Mouse (Mus musculus): ENCODE data around the gene Sez6l. TPM values are rescaled to one million over a fixed set of nuclear protein-coding genes. Genes with fewer than 3 reads are reported as not detected.
A peak's percentile ranks its signal among the peaks of the same experiment; 100 is the strongest.

The Sez6l gene
- total and polyA plus RNA-seq, 2 experiments from 2014 or later, result 48.4 to 73.8 TPM

GRCm38 (mm10) chr5:112584155-112584769, 7.3 kb upstream of the Sez6l start:
- Histone ChIP-seq H3K9ac (no peak overlapping the region), H3K36me3 (ENCODE audit: insufficient read depth) (no peaks in the 10 kb centered on the region), H3K9me3 (ENCODE audit: low read length) (no peaks in the 10 kb centered on the region), H3K27ac (ENCODE audit: low read depth, low read length) (no peak overlapping the region), H3K4me1 (ENCODE audit: insufficient read depth) (peaks cover 6% of the 10 kb centered on the region; the same call in 1 of the 2 replicates), H3K4me3 (ENCODE audit: low read depth, low read length) (no peak overlapping the region), H3K4me2 (ENCODE audit: low read depth) (no peak overlapping the region), H3K27me3 (ENCODE audit: insufficient read depth, low read length) (no peaks in the 10 kb centered on the region)
- ATAC-seq (no peak), DNase-seq (no peak)
- WGBS, result 86% methylated on average over 4 of the region's 4 CpGs
- no peak for TF ChIP-seq CTCF (IDR thresholded peaks at IDR 0.05; ENCODE audit: low read depth)

GRCm38 (mm10) chr5:112583304-112583703, 6.3 kb upstream of the Sez6l start:
- TF ChIP-seq CTCF (IDR thresholded peaks at IDR 0.05; ENCODE audit: low read depth), result no peak
- Histone ChIP-seq H3K4me3 (ENCODE audit: low read depth, low read length) (no peak overlapping the region), H3K4me1 (ENCODE audit: insufficient read depth) (peaks cover 7% of the 10 kb centered on the region; the same call in 1 of the 2 replicates), H3K27me3 (ENCODE audit: insufficient read depth, low read length) (no peaks in the 10 kb centered on the region), H3K4me2 (ENCODE audit: low read depth) (no peak overlapping the region), H3K9me3 (ENCODE audit: low read length) (no peaks in the 10 kb centered on the region), H3K36me3 (ENCODE audit: insufficient read depth) (no peaks in the 10 kb centered on the region), H3K27ac (ENCODE audit: low read depth, low read length) (no peak overlapping the region; the same call in 1 of the 2 replicates), H3K9ac (no peak overlapping the region)
- DNase-seq (no peak), ATAC-seq (peak; percentile 53)
- 11% methylated on average over 9 of the region's 9 CpGs for WGBS

GRCm38 (mm10) chr5:112577750-112578149, 765 bp upstream of the Sez6l start:
- Histone ChIP-seq H3K36me3 (ENCODE audit: insufficient read depth) (no peaks in the 10 kb centered on the region), H3K4me3 (ENCODE audit: low read depth, low read length) (peak overlapping the region; percentile 73), H3K9ac (peak overlapping the region; percentile 91), H3K4me1 (ENCODE audit: insufficient read depth) (peaks cover 19% of the 10 kb centered on the region; the same call in 1 of the 2 replicates), H3K4me2 (ENCODE audit: low read depth) (peak overlapping the region; percentile 77), H3K27ac (ENCODE audit: low read depth, low read length) (peak overlapping the region; percentile 88), H3K9me3 (ENCODE audit: low read length) (no peaks in the 10 kb centered on the region), H3K27me3 (ENCODE audit: insufficient read depth, low read length) (no peaks in the 10 kb centered on the region)
- peak; percentile 80 for DNase-seq
- no peak for TF ChIP-seq CTCF (IDR thresholded peaks at IDR 0.05; ENCODE audit: low read depth)
- 4% methylated on average over 10 of the region's 10 CpGs for whole genome bisulfite sequencing
- peak; percentile 26 for ATAC-seq

GRCm38 (mm10) chr5:112576361-112576992, 508 bp downstream of the Sez6l start:
- Histone ChIP-seq H3K9me3 (ENCODE audit: low read length) (no peaks in the 10 kb centered on the region), H3K27ac (ENCODE audit: low read depth, low read length) (peak overlapping the region; percentile 88), H3K9ac (peak overlapping the region; percentile 91), H3K4me1 (ENCODE audit: insufficient read depth) (peaks cover 19% of the 10 kb centered on the region; the same call in 1 of the 2 replicates), H3K4me3 (ENCODE audit: low read depth, low read length) (peak overlapping the region; percentile 73), H3K36me3 (ENCODE audit: insufficient read depth) (no peaks in the 10 kb centered on the region), H3K4me2 (ENCODE audit: low read depth) (peak overlapping the region; percentile 77), H3K27me3 (ENCODE audit: insufficient read depth, low read length) (no peaks in the 10 kb centered on the region)
- DNase-seq (peak; percentile 77), ATAC-seq (peak; percentile 30)
- no peak for TF ChIP-seq CTCF (IDR thresholded peaks at IDR 0.05; ENCODE audit: low read depth)
- under 1% methylated on average over 48 of the region's 48 CpGs for WGBS

- Histone ChIP-seq H3K4me2 (ENCODE audit: low read depth) (peak overlapping the region; percentile 77), H3K4me3 (ENCODE audit: low read depth, low read length) (peak overlapping the region; percentile 73), H3K9ac (peak overlapping the region; percentile 91), H3K27me3 (ENCODE audit: insufficient read depth, low read length) (no peaks in the 10 kb centered on the region), H3K36me3 (ENCODE audit: insufficient read depth) (no peaks in the 10 kb centered on the region), H3K9me3 (ENCODE audit: low read length) (no peaks in the 10 kb centered on the region), H3K4me1 (ENCODE audit: insufficient read depth) (peaks cover 19% of the 10 kb centered on the region; the same call in 1 of the 2 replicates), H3K27ac (ENCODE audit: low read depth, low read length) (peak overlapping the region; percentile 88)
- ATAC-seq, result no peak
- WGBS, result 4% methylated on average over 12 of the region's 12 CpGs
- no peak for TF ChIP-seq CTCF (IDR thresholded peaks at IDR 0.05; ENCODE audit: low read depth)
- peak; percentile 57 for DNase-seq
Observed at GRCm38 (mm10) chr5:112575151-112575915, 1.7 kb downstream of the Sez6l start.

- no peak overlapping the region for H3K27ac ChIP-seq (ENCODE audit: low read depth, low read length)
- peak; percentile 88 for DNase-seq
Observed at GRCm38 (mm10) chr5:112573916-112574315, 3.1 kb downstream of the Sez6l start.

More at GRCm38 (mm10) chr5:112573916-112574315, 3.1 kb downstream of the Sez6l start:
- H3K9ac ChIP-seq, result peak overlapping the region; percentile 91; the same call in 1 of the 2 replicates
- WGBS, result 5% methylated on average over 8 of the region's 8 CpGs
- no peaks in the 10 kb centered on the region for H3K27me3 ChIP-seq (ENCODE audit: insufficient read depth, low read length)
- peak overlapping the region; percentile 77 for H3K4me2 ChIP-seq (ENCODE audit: low read depth)
- H3K36me3 ChIP-seq (ENCODE audit: insufficient read depth), result no peaks in the 10 kb centered on the region
- ATAC-seq, result peak; percentile 74
- no peaks in the 10 kb centered on the region for H3K9me3 ChIP-seq (ENCODE audit: low read length)
- peak overlapping the region; percentile 73 for H3K4me3 ChIP-seq (ENCODE audit: low read depth, low read length)
- peaks cover 19% of the 10 kb centered on the region; the same call in 1 of the 2 replicates for H3K4me1 ChIP-seq (ENCODE audit: insufficient read depth)
- TF ChIP-seq CTCF (IDR thresholded peaks at IDR 0.05; ENCODE audit: low read depth), result peak; percentile 99

All from forebrain, postnatal 0 days (tissue).